Mouse (Mus musculus) CH12.LX (cell line): ENCODE measurements at regions not wholly inside any gene's neighbourhood (a gene's known extent, or its start where the extent isn't known, plus 50 kb on each side); places are given as distances from the start of the nearest gene placed in this dataset.

Experiments used
- DNase-seq: peaks from one replicate; pipeline ENCODE4 v3.0.0-alpha.2; 2013; ENCODE audit errors: extremely low read depth
- H3K27ac ChIP-seq: 2 replicates; pipeline ENCODE4 v1.5.1; 2012; ENCODE audit warnings: low read depth, mild to moderate bottlenecking, control low read depth, moderate library complexity; ENCODE audit not compliant: insufficient read depth
- H3K27me3 ChIP-seq: replicated peaks from 2 replicates; pipeline ENCODE3; 2012; ENCODE audit warnings: inconsistent platforms
- H3K36me3 ChIP-seq, 2 experiments: replicated peaks in 1 of 2; 2 replicates each; pipeline versions ENCODE3 to v1.6.1; 2012; ENCODE audit warnings: inconsistent platforms in 1 of 2, low read length in 1 of 2, mild to moderate bottlenecking in 1 of 2, mixed read lengths in 1 of 2, moderate library complexity in 1 of 2; ENCODE audit not compliant: control insufficient read depth in 1 of 2, insufficient read depth in 1 of 2
- H3K4me1 ChIP-seq, 2 experiments: 2 replicates each; pipeline ENCODE4 v1.6.1; 2012; ENCODE audit warnings: inconsistent platforms in 1 of 2, moderate library complexity in 1 of 2; ENCODE audit not compliant: insufficient read depth in 2 of 2, control insufficient read depth in 1 of 2
- H3K4me2 ChIP-seq: 2 replicates; pipeline ENCODE4 v1.6.1; 2012; ENCODE audit warnings: low read depth, mild to moderate bottlenecking, control low read depth; ENCODE audit not compliant: poor library complexity, insufficient read depth, severe bottlenecking
- H3K4me3 ChIP-seq, 3 experiments: fragments of 150-350 bp in 1 of 3; sonication (generic) in 1 of 3; replicated peaks in 1 of 3; 2 replicates each; pipeline versions ENCODE3 to v1.5.1; 2011 to 2012; ENCODE audit warnings: low read depth in 2 of 3, low read length in 2 of 3, mild to moderate bottlenecking in 2 of 3, moderate library complexity in 2 of 3, control low read depth in 1 of 3, improper control_type of control experiment in 1 of 3, inconsistent platforms in 1 of 3, mixed read lengths in 1 of 3; ENCODE audit not compliant: poor library complexity in 1 of 3
- H3K79me2 ChIP-seq: replicated peaks from 2 replicates; pipeline ENCODE4 v1.6.1; 2012; ENCODE audit warnings: mild to moderate bottlenecking, moderate library complexity; ENCODE audit not compliant: control insufficient read depth, poor library complexity, insufficient read depth, severe bottlenecking; ENCODE audit errors: extremely low read depth
- H3K9ac ChIP-seq: 2 replicates; pipeline ENCODE4 v1.6.1; 2012; ENCODE audit warnings: low read depth, mild to moderate bottlenecking, control low read depth, moderate library complexity; ENCODE audit not compliant: insufficient read depth
- H3K9me3 ChIP-seq: replicated peaks from 2 replicates; pipeline ENCODE3; 2012; ENCODE audit warnings: low read length, inconsistent platforms, mixed read lengths
- BHLHE40 ChIP-seq: IDR thresholded peaks from 2 replicates; pipeline ENCODE4 v1.6.1; 2011; ENCODE audit warnings: mild to moderate bottlenecking, low read depth, low read length, improper control_type of control experiment
- CHD1 ChIP-seq: IDR thresholded peaks from 2 replicates; pipeline ENCODE4 v1.6.1; 2012; ENCODE audit warnings: low read depth, low read length, improper control_type of control experiment, inconsistent platforms
- ETS1 ChIP-seq: conservative IDR thresholded peaks from 2 replicates; pipeline ENCODE4 v1.6.1; 2012; ENCODE audit warnings: low read depth, mild to moderate bottlenecking, inconsistent platforms, low read length, improper control_type of control experiment, moderate library complexity
- GABPA ChIP-seq: IDR thresholded peaks from 2 replicates; pipeline ENCODE4 v1.6.1; 2012; ENCODE audit warnings: low read depth, low read length, improper control_type of control experiment, inconsistent platforms; ENCODE audit not compliant: insufficient replicate concordance
- MAFK ChIP-seq: IDR thresholded peaks from 2 replicates; pipeline ENCODE4 v1.6.1; 2011; ENCODE audit warnings: low read length, improper control_type of control experiment; ENCODE audit not compliant: insufficient replicate concordance
- MAX ChIP-seq: IDR thresholded peaks from 2 replicates; pipeline ENCODE4 v1.6.1; 2011; ENCODE audit warnings: low read length, improper control_type of control experiment
- MAZ ChIP-seq: IDR thresholded peaks from 2 replicates; pipeline ENCODE4 v1.6.1; 2012; ENCODE audit warnings: low read depth, mild to moderate bottlenecking, inconsistent platforms, low read length, improper control_type of control experiment, moderate library complexity
- MXI1 ChIP-seq: IDR thresholded peaks from 2 replicates; pipeline ENCODE4 v1.6.1; 2011; ENCODE audit warnings: mild to moderate bottlenecking, low read depth, low read length, improper control_type of control experiment
- NELFE ChIP-seq: IDR thresholded peaks from 2 replicates; pipeline ENCODE4 v1.6.1; 2011; ENCODE audit warnings: low read depth, low read length, improper control_type of control experiment
- NRF1 ChIP-seq: IDR thresholded peaks from 2 replicates; pipeline ENCODE4 v1.6.1; 2014; ENCODE audit warnings: low read depth, mild to moderate bottlenecking, inconsistent platforms, low read length, improper control_type of control experiment, moderate library complexity
- POLR2AphosphoS2 ChIP-seq: IDR thresholded peaks from 2 replicates; pipeline ENCODE4 v1.6.1; 2011; ENCODE audit warnings: low read depth, low read length, improper control_type of control experiment
- RAD21 ChIP-seq: IDR thresholded peaks from 2 replicates; pipeline ENCODE4 v1.6.1; 2011; ENCODE audit warnings: low read depth, mild to moderate bottlenecking, low read length, improper control_type of control experiment, moderate library complexity
- RCOR1 ChIP-seq: conservative IDR thresholded peaks from 2 replicates; pipeline ENCODE4 v1.6.1; 2012; ENCODE audit warnings: low read depth, mild to moderate bottlenecking, inconsistent platforms, low read length, improper control_type of control experiment
- TCF12 ChIP-seq: IDR thresholded peaks from 2 replicates; pipeline ENCODE4 v1.6.1; 2014; ENCODE audit warnings: low read depth, mild to moderate bottlenecking, inconsistent platforms, low read length, improper control_type of control experiment
- UBTF ChIP-seq: IDR thresholded peaks from 2 replicates; pipeline ENCODE4 v1.6.1; 2012; ENCODE audit warnings: low read depth, mild to moderate bottlenecking, inconsistent platforms, low read length, improper control_type of control experiment, moderate library complexity
- USF1 ChIP-seq: IDR thresholded peaks from 2 replicates; pipeline ENCODE4 v1.6.1; 2014; ENCODE audit warnings: low read depth, mild to moderate bottlenecking, inconsistent platforms, low read length, improper control_type of control experiment
- USF2 ChIP-seq: conservative IDR thresholded peaks from 2 replicates; pipeline ENCODE4 v1.6.1; 2011; ENCODE audit warnings: low read depth, low read length, improper control_type of control experiment
- ZMIZ1 ChIP-seq: IDR thresholded peaks from 2 replicates; pipeline ENCODE4 v1.6.1; 2012; ENCODE audit warnings: low read depth, mild to moderate bottlenecking, inconsistent platforms, low read length, improper control_type of control experiment
- ZNF384 ChIP-seq: IDR thresholded peaks from 2 replicates; pipeline ENCODE4 v1.6.1; 2012; ENCODE audit warnings: low read depth, low read length, improper control_type of control experiment, inconsistent platforms
- dilution Hi-C: fragments of 300-500 bp; cut with MboI; formaldehyde crosslinking; loops from 2 replicates; pipeline ENCODE4 v1.14.3; 2020; ENCODE audit warnings: low sequenced_read_pairs; ENCODE audit not compliant: extremely low pct_unique_long_range_greater_than_20kb, extremely low pct_ligation_motif_present
- in situ Hi-C: fragments of 300-500 bp; cut with MboI; formaldehyde crosslinking; loops from 3 replicates; pipeline ENCODE4 v1.14.3; 2019; ENCODE audit warnings: low sequenced_read_pairs, low pct_ligation_motif_present, low pct_unique_long_range_greater_than_20kb, mixed read lengths

DNA sequence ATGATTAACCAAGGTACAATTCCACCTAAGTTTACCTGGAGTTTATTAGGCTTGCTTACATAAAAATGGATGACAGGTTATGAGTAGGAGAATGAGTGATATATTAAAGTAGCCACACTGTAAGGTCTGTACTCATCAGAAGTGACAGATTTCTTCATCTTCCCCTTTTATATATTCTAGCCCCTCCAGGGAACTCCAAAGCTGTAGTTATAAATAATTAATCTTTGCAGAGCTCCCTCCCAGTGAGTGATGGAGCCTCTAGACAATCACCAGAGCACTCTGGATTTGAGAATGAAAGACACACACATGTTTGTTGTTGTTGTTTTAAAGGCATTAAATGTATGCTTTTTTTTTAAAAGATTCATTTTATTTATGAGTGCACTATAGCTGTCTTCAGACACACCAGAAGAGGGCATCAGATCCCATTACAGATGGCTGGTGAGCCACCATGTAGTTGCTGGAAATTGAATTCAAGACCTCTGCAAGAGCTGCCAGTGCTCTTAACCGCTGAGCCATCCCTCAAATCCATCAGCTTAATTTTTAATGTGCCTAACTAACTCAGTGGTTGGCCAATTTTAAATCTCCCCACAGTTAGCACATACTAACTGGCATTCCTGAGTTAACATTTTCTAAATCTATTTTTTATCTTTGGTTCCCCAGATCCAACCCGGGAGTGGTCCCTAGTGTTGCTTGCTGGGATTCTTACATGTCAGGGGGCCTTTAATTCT is 273.5 kb downstream of the Rnf152 start:
- no peaks in the 10 kb centered on the region for H3K4me1 ChIP-seq
- no peak overlapping the region for H3K27ac ChIP-seq
- H3K9ac ChIP-seq: no peak overlapping the region
- H3K4me2 ChIP-seq: no peak overlapping the region
- H3K36me3 ChIP-seq: no peaks in the 10 kb centered on the region
- peaks cover 32% of the 10 kb centered on the region for H3K27me3 ChIP-seq
- in situ Hi-C loops: no loop called here
- H3K4me3 ChIP-seq: no peak overlapping the region
- H3K79me2 ChIP-seq: no peaks in the 10 kb centered on the region
- TF ChIP-seq RAD21 (no peak), MAX (no peak), GABPA (no peak), POLR2AphosphoS2 (no peak)
- TF ChIP-seq, all 38 proteins: peak for 0
- DNase-seq: no peak
- no peaks in the 10 kb centered on the region for H3K9me3 ChIP-seq
- dilution Hi-C loops: no loop called here

DNA sequence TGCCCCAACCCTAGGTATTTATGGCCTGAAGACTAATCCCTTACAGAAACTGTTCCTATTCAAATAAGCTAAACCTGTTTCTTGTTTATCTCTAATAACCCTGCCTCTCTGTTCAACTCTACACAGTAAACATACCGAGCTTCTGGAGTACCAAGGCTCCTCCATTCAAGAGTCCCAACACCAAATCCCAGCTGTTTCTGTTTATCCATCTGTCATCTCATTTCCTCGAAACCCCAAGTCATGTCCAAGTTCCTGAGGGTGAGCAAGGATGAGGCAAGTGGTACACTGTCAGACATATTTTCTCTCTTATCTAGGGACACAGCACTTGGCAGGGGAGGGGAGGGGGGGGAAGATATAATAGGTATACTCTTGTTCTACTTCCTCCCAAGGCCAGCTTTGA is 274.6 kb downstream of the Rnf152 start:
- H3K9me3 ChIP-seq: no peaks in the 10 kb centered on the region
- H3K4me2 ChIP-seq: no peak overlapping the region
- in situ Hi-C loops (no loop called here), dilution Hi-C loops (no loop called here)
- H3K27me3 ChIP-seq: peaks cover 29% of the 10 kb centered on the region
- H3K9ac ChIP-seq: no peak overlapping the region
- H3K4me1 ChIP-seq: no peaks in the 10 kb centered on the region
- no peak overlapping the region for H3K27ac ChIP-seq
- no peaks in the 10 kb centered on the region for H3K36me3 ChIP-seq
- H3K79me2 ChIP-seq: no peaks in the 10 kb centered on the region
- no peak for DNase-seq
- no peak for TF ChIP-seq NRF1
- TF ChIP-seq MAFK: no peak
- no peak for TF ChIP-seq ZNF384
- TF ChIP-seq MXI1: no peak
- no peak for TF ChIP-seq USF2
- no peak for TF ChIP-seq UBTF
- no peak for TF ChIP-seq RCOR1
- TF ChIP-seq ZMIZ1: no peak
- no peak for TF ChIP-seq CHD1
- no peak for TF ChIP-seq ETS1
- TF ChIP-seq GABPA: no peak
- TF ChIP-seq USF1: no peak
- TF ChIP-seq NELFE: no peak
- TF ChIP-seq MAZ: no peak
- no peak for TF ChIP-seq TCF12
- TF ChIP-seq BHLHE40: no peak
- no peak for TF ChIP-seq RAD21
- TF ChIP-seq POLR2AphosphoS2: no peak
- no peak overlapping the region for H3K4me3 ChIP-seq
